Mouse (Mus musculus): ENCODE results near the gene Pars2. TPM values are rescaled to one million over a fixed set of nuclear protein-coding genes. Genes with fewer than 3 reads are reported as not detected.

Gene Pars2
- total RNA-seq, 2 experiments from 2014 or later, result 1.3 to 1.7 TPM

- no peak for DNase-seq
- intact Hi-C loops (cut with DNase I), result no loop called here
Measured at GRCm38 (mm10) chr4:106693841-106694430, 43.1 kb downstream of the Pars2 start.

- no peak for DNase-seq
- intact Hi-C loops (cut with DNase I), result no loop called here
Measured at GRCm38 (mm10) chr4:106699989-106700388, 49.1 kb downstream of the Pars2 start.

GRCm38 (mm10) chr4:106700798-106701197, 49.9 kb downstream of the Pars2 start:
- intact Hi-C loops (cut with DNase I), result no loop called here
- no peak for DNase-seq

- intact Hi-C loops (cut with DNase I), result no loop called here
- no peak for DNase-seq
Measured at GRCm38 (mm10) chr4:106703956-106704355, 53.1 kb downstream of the Pars2 start.

GRCm38 (mm10) chr4:106704416-106704815, 53.5 kb downstream of the Pars2 start:
- DNase-seq, result no peak
- intact Hi-C loops (cut with DNase I), result no loop called here

Other genes with a start within 250 kb of the Pars2 start
- under 1 TPM in 1 of 2 experiments, not detected in 1; 0.08 TPM for gene Pcsk9, start 186.7 kb upstream of the Pars2 start, total RNA-seq (2021)
- not detected for gene Bsnd, start 158.8 kb upstream of the Pars2 start, total RNA-seq (2021)
- 1 to 10 TPM; 1.5 to 2.3 TPM for gene Dhcr24, start 90.0 kb upstream of the Pars2 start, total RNA-seq (2021)
- gene Lexm, start 33.8 kb upstream of the Pars2 start, total RNA-seq (2021), result not detected
- gene Ttc22, start 28.6 kb upstream of the Pars2 start, total RNA-seq (2021), result not detected
- gene Ttc4, start 27.9 kb downstream of the Pars2 start, total RNA-seq (2021), result 10 to 100 TPM; 21.6 to 24.4 TPM
- gene Mroh7, start 79.9 kb downstream of the Pars2 start, total RNA-seq (2021), result under 1 TPM; 0.47 to 0.64 TPM
- not detected for gene Fam151a, start 82.8 kb downstream of the Pars2 start, total RNA-seq (2021)
- gene Acot11, start 153.9 kb downstream of the Pars2 start, total RNA-seq (2021), result 1 to 10 TPM; 7.9 to 9.5 TPM

Measured in gastrocnemius, postnatal 36 days (tissue).